Mouse (Mus musculus) forebrain, embryonic 15.5 days (tissue): ENCODE data around the gene Gmfb. TPM values are rescaled to one million over a fixed set of nuclear protein-coding genes. Genes with fewer than 3 reads are reported as not detected.
"Not testable (repeated sequence)": the region's sequence is repeated elsewhere in the genome, so short reads cannot be mapped to it uniquely, and the experiment has no call there.

ENCODE experiments used
- ATAC-seq: fragments of 200-750 bp; cut with Nextera tagmentation; replicated peaks from 2 replicates; pipeline ENCODE4 v1.8.0; 2017; ENCODE audit warnings: mild to moderate bottlenecking, moderate TSS enrichment, moderate library complexity
- H3K27ac ChIP-seq: fragments of 300-500 bp; sonication (generic); replicated peaks from 2 replicates; pipeline ENCODE4 v1.5.1; 2015; ENCODE audit warnings: mild to moderate bottlenecking, inconsistent platforms
- H3K27me3 ChIP-seq: fragments of 300-500 bp; sonication (generic); 2 replicates; pipeline ENCODE4 v1.6.1; 2015; ENCODE audit warnings: inconsistent platforms
- H3K36me3 ChIP-seq: fragments of 300-500 bp; sonication (generic); 2 replicates; pipeline ENCODE4 v1.6.1; 2015; ENCODE audit warnings: mild to moderate bottlenecking, inconsistent platforms
- H3K4me1 ChIP-seq: fragments of 300-500 bp; sonication (generic); 2 replicates; pipeline ENCODE4 v1.6.1; 2015; ENCODE audit warnings: inconsistent platforms
- H3K4me2 ChIP-seq: fragments of 300-500 bp; sonication (generic); replicated peaks from 2 replicates; pipeline ENCODE4 v1.6.1; 2015; ENCODE audit warnings: mild to moderate bottlenecking, inconsistent platforms
- H3K4me3 ChIP-seq: fragments of 300-500 bp; sonication (generic); 2 replicates; pipeline ENCODE4 v1.5.1; 2015; ENCODE audit warnings: mild to moderate bottlenecking, inconsistent platforms
- H3K9ac ChIP-seq: fragments of 300-500 bp; sonication (generic); replicated peaks from 2 replicates; pipeline ENCODE4 v1.6.1; 2015; ENCODE audit warnings: mild to moderate bottlenecking, inconsistent platforms
- H3K9me3 ChIP-seq: fragments of 300-500 bp; sonication (generic); 2 replicates; pipeline ENCODE4 v1.6.1; 2016; ENCODE audit warnings: inconsistent platforms
- WGBS: fragments of 180-500 bp; shearing (Covaris S2); methylation state at CpG from one replicate; pipeline ENCODE4 v1.1.7; 2015; ENCODE audit warnings: mixed read lengths; 5-methylcytosine and 5-hydroxymethylcytosine counted together
- polyA plus RNA-seq: library from polyadenylated mRNA; unstranded; fragments of >200 nt; fragmentation: Nextera tagmentation; extraction: Ambion mirVana; gene quantifications from 2 replicates; pipeline ENCODE4 v1.2.1, GENCODE M21; 2015

Gene Gmfb
- polyA plus RNA-seq, 1 experiment from 2014 or later, result 116 TPM

- H3K9ac ChIP-seq, result no peak overlapping the region
- no peaks in the 10 kb centered on the region for H3K36me3 ChIP-seq
- no peak for ATAC-seq
- H3K27me3 ChIP-seq, result 0 out of 2 replicates have a peak, but pooled peaks cover 5% of the 10 kb centered on the region
- H3K9me3 ChIP-seq, result no peaks in the 10 kb centered on the region
- 62% methylated on average over 1 of the region's 1 CpGs for WGBS
- H3K27ac ChIP-seq, result no peak overlapping the region
- no peak overlapping the region for H3K4me3 ChIP-seq
- H3K4me2 ChIP-seq, result no peak overlapping the region
- H3K4me1 ChIP-seq, result peaks cover 7% of the 10 kb centered on the region
These were observed 5.4 kb upstream of the Gmfb start for GRCm38 (mm10) chr14:46827430-46827829.

GRCm38 (mm10) chr14:46823996-46824395, 2.0 kb upstream of the Gmfb start:
- 81% methylated on average over 2 of the region's 2 CpGs for WGBS
- no peak for ATAC-seq

GRCm38 (mm10) chr14:46821271-46821872, 670 bp downstream of the Gmfb start:
- Histone ChIP-seq H3K9me3 (no peaks in the 10 kb centered on the region), H3K4me2 (peak overlapping the region; percentile 64), H3K4me3 (peak overlapping the region; percentile 66), H3K27me3 (0 out of 2 replicates have a peak, but pooled peaks cover 5% of the 10 kb centered on the region), H3K27ac (peak overlapping the region; percentile 74), H3K36me3 (no peaks in the 10 kb centered on the region), H3K4me1 (peaks cover 15% of the 10 kb centered on the region), H3K9ac (peak overlapping the region; percentile 75)
- 1% methylated on average over 11 of the region's 11 CpGs for WGBS
- ATAC-seq, result peak; percentile 1; the same call in 1 of the 2 replicates

More at GRCm38 (mm10) chr14:46823996-46824395, 2.0 kb upstream of the Gmfb start:
- Histone ChIP-seq H3K27me3 (0 out of 2 replicates have a peak, but pooled peaks cover 5% of the 10 kb centered on the region), H3K9ac (no peak overlapping the region), H3K9me3 (no peaks in the 10 kb centered on the region), H3K36me3 (no peaks in the 10 kb centered on the region), H3K4me3 (no peak overlapping the region), H3K4me1 (peaks cover 15% of the 10 kb centered on the region), H3K27ac (no peak overlapping the region), H3K4me2 (no peak overlapping the region)

- peaks cover 15% of the 10 kb centered on the region for H3K4me1 ChIP-seq
- not testable (repeated sequence) for H3K27me3 ChIP-seq, H3K4me2 ChIP-seq, H3K36me3 ChIP-seq, ATAC-seq, H3K27ac ChIP-seq, H3K4me3 ChIP-seq, H3K9ac ChIP-seq, H3K9me3 ChIP-seq
- 91% methylated on average over 5 of the region's 6 CpGs for WGBS
These were observed 2.1 kb downstream of the Gmfb start for GRCm38 (mm10) chr14:46819961-46820360.

DNA sequence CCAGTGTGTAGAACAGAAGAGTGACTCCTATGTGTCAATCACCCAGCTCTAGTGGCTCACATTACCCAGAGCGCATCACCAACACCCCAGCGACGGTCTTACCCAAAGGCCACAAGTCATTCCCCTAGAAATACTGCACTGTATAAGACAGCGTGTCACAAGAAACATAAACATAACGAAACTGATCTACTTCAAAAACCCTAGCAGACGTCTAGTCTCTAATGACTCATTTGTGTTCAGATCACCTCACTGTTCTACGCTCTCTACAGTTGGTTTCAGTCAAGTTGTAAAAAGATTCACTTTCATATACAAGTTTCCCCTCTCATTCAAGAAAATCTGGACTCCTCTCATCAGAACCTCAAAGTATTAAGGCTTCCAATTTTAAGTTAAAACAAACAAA, 3.3 kb downstream of the Gmfb start:
- Histone ChIP-seq H3K4me3 (no peak overlapping the region), H3K9ac (no peak overlapping the region), H3K4me2 (no peak overlapping the region), H3K4me1 (peaks cover 15% of the 10 kb centered on the region), H3K36me3 (peaks cover 3% of the 10 kb centered on the region; the same call in 1 of the 2 replicates), H3K27ac (no peak overlapping the region), H3K9me3 (no peaks in the 10 kb centered on the region), H3K27me3 (0 out of 2 replicates have a peak, but pooled peaks cover 5% of the 10 kb centered on the region)
- ATAC-seq, result no peak
- 90% methylated on average over 7 of the region's 7 CpGs for WGBS

- H3K4me3 ChIP-seq, result no peak overlapping the region
- WGBS, result 93% methylated on average over 8 of the region's 8 CpGs
- peaks cover 12% of the 10 kb centered on the region for H3K4me1 ChIP-seq
- H3K4me2 ChIP-seq, result no peak overlapping the region
- peaks cover 10% of the 10 kb centered on the region for H3K36me3 ChIP-seq
- ATAC-seq, result no peak
- no peak overlapping the region for H3K9ac ChIP-seq
- no peaks in the 10 kb centered on the region for H3K27me3 ChIP-seq
- no peaks in the 10 kb centered on the region for H3K9me3 ChIP-seq
- H3K27ac ChIP-seq, result no peak overlapping the region
These were observed 5.0 kb downstream of the Gmfb start for GRCm38 (mm10) chr14:46816916-46817622.

GRCm38 (mm10) chr14:46815640-46816039, 6.4 kb downstream of the Gmfb start:
- H3K4me2 ChIP-seq, result no peak overlapping the region
- 47% methylated on average over 6 of the region's 6 CpGs for WGBS
- ATAC-seq, result no peak

GRCm38 (mm10) chr14:46807927-46808326, 14.1 kb downstream of the Gmfb start:
- Histone ChIP-seq H3K27me3 (no peaks in the 10 kb centered on the region), H3K4me2 (no peak overlapping the region), H3K4me1 (no peaks in the 10 kb centered on the region), H3K27ac (no peak overlapping the region), H3K9ac (no peak overlapping the region), H3K9me3 (no peaks in the 10 kb centered on the region), H3K36me3 (peaks cover 21% of the 10 kb centered on the region), H3K4me3 (no peak overlapping the region)
- WGBS, result 70% methylated on average over 3 of the region's 3 CpGs
- no peak for ATAC-seq

More at GRCm38 (mm10) chr14:46815640-46816039, 6.4 kb downstream of the Gmfb start:
- Histone ChIP-seq H3K9me3 (no peaks in the 10 kb centered on the region), H3K27ac (no peak overlapping the region), H3K27me3 (no peaks in the 10 kb centered on the region), H3K4me1 (peaks cover 4% of the 10 kb centered on the region), H3K9ac (no peak overlapping the region), H3K4me3 (no peak overlapping the region), H3K36me3 (peaks cover 19% of the 10 kb centered on the region)

DNA sequence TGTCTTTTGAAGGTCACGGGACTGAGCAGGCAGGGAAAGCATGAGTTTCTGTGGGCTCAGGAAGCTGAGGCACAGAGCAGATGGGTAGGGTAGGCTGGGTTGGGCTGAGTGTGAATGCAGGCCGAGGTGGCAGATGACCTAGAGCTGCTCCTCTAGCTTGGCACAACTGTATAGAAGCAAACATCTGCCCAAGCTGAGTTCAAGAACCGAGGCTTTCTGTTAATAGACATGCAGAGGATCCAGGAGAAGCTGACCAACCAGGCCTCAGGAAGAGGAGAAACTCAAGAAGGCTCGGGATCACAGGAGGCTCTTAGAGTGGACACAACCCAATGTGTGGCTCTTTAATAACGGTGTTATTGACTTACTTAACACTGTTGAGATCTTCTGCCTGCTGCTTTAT, 15.9 kb downstream of the Gmfb start:
- no peak overlapping the region for H3K4me3 ChIP-seq
- H3K27ac ChIP-seq, result no peak overlapping the region
- H3K36me3 ChIP-seq, result peaks cover 15% of the 10 kb centered on the region
- no peaks in the 10 kb centered on the region for H3K4me1 ChIP-seq
- H3K9me3 ChIP-seq, result no peaks in the 10 kb centered on the region
- no peak overlapping the region for H3K9ac ChIP-seq
- 84% methylated on average over 5 of the region's 5 CpGs for WGBS
- H3K4me2 ChIP-seq, result no peak overlapping the region
- no peak for ATAC-seq
- no peaks in the 10 kb centered on the region for H3K27me3 ChIP-seq

DNA sequence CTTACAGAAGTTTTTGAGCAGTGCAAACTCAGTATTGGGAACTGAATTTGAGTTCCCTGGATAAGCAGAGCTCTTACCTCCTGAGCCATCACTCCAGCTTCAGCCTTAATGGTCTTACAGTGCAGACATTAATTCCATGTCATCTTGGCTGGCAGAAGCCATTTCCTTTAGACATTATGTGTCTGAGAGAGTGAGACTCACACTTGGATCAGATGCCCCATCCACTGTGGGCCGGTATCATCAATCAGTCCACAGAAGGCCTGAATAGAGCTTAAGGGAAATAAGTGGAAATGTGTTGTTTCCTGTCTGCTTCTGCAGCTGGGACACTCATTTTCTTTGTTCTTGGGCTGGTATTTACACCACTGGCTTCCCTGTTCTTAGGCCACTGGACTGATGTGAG, 18.3 kb downstream of the Gmfb start:
- 94% methylated on average over 1 of the region's 1 CpGs for WGBS
- H3K4me2 ChIP-seq, result no peak overlapping the region
- H3K27me3 ChIP-seq, result no peaks in the 10 kb centered on the region
- no peak for ATAC-seq
- no peaks in the 10 kb centered on the region; the same call in 1 of the 2 replicates for H3K36me3 ChIP-seq
- no peaks in the 10 kb centered on the region for H3K4me1 ChIP-seq
- H3K27ac ChIP-seq, result no peak overlapping the region
- no peak overlapping the region for H3K9ac ChIP-seq
- H3K9me3 ChIP-seq, result no peaks in the 10 kb centered on the region
- no peak overlapping the region for H3K4me3 ChIP-seq

DNA sequence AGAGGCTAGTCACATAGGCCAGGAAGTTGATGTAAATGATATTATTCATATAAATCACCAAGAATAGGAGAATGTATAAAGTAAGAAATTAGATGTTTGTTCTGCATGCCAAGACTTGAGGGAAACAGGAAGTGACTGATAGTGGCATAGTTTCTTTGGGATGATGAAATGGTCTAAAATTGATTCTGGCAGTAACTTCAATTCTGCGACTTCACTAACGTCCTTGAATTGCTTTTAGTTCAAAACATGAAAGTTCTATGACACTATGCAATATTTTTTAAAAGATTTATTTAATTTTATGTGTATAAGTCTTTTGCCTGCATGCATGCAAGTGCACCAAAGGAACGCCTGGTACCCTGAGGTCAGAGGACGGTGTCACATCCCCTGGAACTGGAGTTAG, 18.8 kb downstream of the Gmfb start:
- ATAC-seq, result no peak
- Histone ChIP-seq H3K4me2 (no peak overlapping the region), H3K36me3 (no peaks in the 10 kb centered on the region; the same call in 1 of the 2 replicates), H3K27ac (no peak overlapping the region), H3K4me3 (no peak overlapping the region), H3K27me3 (no peaks in the 10 kb centered on the region), H3K9me3 (no peaks in the 10 kb centered on the region), H3K9ac (no peak overlapping the region), H3K4me1 (no peaks in the 10 kb centered on the region)
- 93% methylated on average over 4 of the region's 4 CpGs for WGBS

GRCm38 (mm10) chr14:46800684-46801345, 21.2 kb downstream of the Gmfb start:
- Histone ChIP-seq H3K27me3 (no peaks in the 10 kb centered on the region), H3K4me1 (no peaks in the 10 kb centered on the region), H3K9ac (no peak overlapping the region), H3K4me3 (no peak overlapping the region), H3K36me3 (no peaks in the 10 kb centered on the region; the same call in 1 of the 2 replicates), H3K9me3 (no peaks in the 10 kb centered on the region), H3K4me2 (no peak overlapping the region), H3K27ac (no peak overlapping the region)
- ATAC-seq, result no peak
- 86% methylated on average over 3 of the region's 3 CpGs for WGBS
